Mouse (Mus musculus): ENCODE results near the gene Ptprk.

The Ptprk gene

DNA sequence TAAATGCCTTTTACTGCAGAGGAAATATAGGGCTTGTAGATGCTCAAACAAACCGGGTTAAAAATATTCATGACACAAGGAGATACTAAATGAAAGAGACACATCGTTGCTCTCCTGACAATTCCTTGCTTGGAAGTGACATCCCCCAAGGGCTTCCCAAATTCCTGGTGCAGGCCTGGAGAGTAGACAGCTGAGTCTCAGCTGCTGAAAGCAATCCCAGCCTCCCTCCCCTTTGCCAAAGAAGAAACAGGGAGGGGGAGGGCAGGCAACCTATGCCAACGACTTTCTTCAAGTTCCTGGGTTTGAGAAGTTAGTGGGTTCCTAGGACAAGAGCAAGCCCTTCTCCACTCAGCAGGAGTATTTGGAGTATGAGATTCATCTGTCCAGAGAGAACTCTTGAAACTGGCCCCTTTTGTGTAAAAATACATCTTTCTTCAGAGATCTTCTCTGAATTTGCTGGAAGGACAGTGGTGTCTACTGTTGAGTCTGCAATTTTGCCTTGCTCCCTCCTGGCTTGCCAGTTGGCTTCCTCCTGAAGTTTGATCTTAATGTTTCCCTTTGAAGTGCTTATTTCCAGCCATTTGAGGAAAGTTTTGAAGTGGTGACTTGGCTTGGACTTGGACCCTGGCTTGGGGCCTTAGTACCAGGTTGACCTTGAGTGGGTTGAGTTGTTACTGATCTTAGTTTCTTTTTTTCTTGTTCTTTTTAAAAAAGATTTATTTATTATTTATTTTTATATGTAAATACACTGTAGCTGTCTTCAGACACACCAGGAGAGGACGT, 111.6 kb downstream of the Ptprk start:
- no peak for DNase-seq (ENCODE audit: low spot score)

GRCm38 (mm10) chr10:28191440-28191839, 116.8 kb downstream of the Ptprk start:
- DNase-seq (ENCODE audit: low spot score): no peak

DNA sequence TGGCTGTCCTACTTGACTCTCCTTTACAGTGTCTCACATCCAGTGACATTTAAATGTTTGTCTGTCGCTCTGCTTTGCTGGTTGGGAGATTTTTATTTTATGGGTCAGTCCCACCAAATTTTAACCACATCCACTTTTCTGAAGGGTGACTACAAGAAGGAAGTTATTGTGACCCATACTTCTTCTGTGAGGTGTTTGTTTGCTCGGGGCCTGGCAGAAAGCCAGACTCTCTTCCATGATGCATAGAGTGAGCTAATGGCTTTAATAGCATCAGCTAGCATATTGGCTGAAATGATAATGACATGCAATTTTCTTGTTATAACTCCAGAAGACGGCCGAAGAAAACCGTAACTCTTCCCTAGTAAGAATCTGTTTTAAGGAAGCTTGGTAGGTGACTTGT, 119.0 kb downstream of the Ptprk start:
- no peak for DNase-seq (ENCODE audit: low spot score)

- no peak for DNase-seq (ENCODE audit: low spot score)
These were observed 126.0 kb downstream of the Ptprk start for GRCm38 (mm10) chr10:28200609-28201008.

DNA sequence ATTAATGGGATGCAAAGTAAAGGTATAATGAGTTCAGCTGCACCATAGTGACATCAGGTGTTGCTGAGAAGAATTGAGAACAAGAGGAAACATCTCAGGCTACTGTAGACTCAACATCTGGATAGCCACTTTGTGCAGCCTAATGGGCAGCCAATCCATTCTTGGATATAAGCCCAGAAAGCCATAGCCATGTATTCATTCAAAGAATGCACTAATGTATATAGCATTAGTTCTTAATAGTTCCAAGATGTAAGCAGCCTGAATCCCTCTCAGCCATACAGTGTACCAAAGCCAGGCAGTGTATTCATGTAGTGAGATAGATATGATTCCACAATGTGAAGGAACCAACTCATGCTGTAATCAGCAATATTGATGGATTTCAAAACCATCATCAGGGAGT, 134.8 kb downstream of the Ptprk start:
- no peak for DNase-seq (ENCODE audit: low spot score)

DNA sequence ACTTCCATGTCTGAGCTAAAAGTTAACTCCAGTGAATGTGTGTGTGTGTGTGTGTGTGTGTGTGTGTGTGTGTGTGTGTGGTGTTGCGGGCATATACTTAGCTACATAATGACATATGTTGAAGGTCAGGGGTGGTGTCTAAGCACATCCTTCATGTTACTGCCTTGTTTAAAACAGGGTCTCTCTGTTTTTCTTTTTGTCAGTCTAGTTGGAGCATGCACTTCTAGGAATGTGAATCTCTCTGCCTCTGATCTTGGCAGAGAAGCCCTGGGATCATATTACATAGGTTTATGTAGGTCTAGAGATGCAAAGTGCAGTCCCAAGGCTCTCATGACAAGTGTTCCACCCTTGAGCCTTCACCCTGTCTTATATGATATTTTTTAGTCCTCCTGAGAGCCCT, 137.5 kb downstream of the Ptprk start:
- DNase-seq (ENCODE audit: low spot score): no peak

DNA sequence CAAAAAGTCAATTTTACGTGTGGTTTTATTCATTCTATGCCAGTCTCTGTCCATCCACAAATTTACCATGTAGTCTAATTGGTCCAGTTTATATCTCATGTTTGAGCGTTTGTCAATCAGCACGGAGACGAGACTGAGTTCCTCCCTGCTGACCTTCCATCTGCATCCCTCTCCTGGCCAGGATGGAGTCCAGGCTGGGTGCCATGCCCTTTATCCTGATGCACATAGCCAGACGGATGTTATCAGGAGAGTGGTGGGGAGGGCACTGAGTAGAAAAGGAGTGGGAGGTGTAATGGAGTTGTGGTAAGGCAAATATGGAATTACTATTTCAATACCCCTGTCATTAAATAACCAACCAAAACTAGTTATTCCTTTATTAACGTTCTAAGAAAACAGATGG, 140.5 kb downstream of the Ptprk start:
- DNase-seq (ENCODE audit: low spot score): no peak

GRCm38 (mm10) chr10:28223602-28224001, 149.0 kb downstream of the Ptprk start:
- DNase-seq (ENCODE audit: low spot score): no peak

GRCm38 (mm10) chr10:28224376-28224775, 149.8 kb downstream of the Ptprk start:
- no peak for DNase-seq (ENCODE audit: low spot score)

- no peak for DNase-seq (ENCODE audit: low spot score)
These were observed 151.0 kb downstream of the Ptprk start for GRCm38 (mm10) chr10:28225536-28226075.

DNA sequence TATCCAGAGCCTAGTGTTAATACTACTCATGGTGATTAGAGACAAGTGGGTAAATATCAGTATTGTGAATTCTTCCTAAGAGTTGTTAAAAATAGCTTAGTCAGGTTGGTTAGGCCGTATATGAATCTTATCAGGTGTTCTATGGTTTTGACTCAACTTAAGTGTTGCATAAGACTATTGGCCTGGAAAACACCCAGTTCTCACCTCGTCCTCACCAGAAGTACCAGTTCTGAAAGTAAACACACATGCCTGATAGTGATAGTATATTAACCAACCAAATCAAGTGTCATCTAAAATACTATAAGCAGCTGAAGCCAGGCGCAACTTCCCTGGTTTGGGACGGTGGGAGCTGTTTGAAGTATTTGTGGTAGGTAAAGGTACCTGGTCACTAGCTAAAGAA, 153.1 kb downstream of the Ptprk start:
- no peak for DNase-seq (ENCODE audit: low spot score)

GRCm38 (mm10) chr10:28228208-28228607, 153.6 kb downstream of the Ptprk start:
- DNase-seq (ENCODE audit: low spot score): no peak

DNA sequence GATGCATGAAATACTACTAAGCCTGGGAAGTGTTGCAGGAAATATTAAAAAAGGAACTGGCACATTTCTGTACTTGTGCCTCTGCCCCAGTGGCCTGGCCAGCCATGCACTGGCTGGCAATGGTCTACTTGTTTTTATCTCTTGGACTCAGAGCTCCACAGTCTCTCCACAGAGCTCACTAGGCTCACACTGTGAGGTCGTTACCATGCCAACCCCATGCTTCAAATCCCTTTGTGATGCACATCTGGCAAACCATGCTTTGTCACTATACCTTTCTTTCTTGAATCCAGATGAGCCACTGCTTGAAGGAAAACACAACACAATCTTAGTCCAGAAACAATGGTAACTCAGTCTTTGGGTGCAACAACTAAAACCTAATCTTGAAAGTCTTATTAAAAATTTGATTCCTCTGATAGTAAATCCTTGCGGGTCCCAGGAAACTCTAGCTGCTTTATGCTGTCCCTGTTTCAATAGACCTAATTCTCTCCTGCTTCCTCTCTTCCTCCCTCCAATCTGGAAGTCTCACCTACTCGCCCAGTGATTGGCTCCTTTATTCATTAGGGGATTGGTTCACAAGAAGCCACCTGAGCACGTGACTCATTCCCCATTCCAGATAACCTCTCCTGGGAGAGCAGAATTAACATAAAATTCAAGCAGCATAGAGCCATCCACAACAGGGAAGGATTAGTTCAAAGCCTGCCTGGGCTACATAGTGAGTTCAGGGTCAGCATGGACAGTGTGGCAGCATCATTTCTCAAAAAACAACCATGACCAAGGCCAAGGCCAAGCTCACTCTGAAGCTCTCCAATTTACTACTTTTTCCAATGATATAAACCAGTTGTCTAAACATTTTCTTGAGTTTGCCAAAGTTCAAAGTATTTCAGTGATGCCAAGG, 157.9 kb downstream of the Ptprk start:
- DNase-seq (ENCODE audit: low spot score): no peak

DNA sequence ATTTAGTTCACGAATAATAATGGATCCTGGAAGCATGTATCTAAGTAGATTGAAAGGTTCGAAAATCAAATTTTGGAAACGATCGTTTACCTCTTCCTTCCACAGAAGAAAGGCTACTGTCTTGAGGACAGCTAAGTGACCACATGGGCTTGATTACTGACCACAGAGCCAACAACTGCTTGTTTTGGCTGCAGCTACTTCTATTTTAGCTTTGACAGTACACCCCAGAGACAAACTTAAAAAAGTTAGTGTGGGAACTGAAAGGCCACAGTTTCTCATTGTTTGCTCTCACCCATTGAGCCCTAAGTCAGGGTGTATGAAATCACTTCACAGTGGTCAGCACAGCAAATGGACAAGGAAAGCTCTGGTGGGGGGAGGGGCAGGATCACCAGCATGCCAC, 174.4 kb downstream of the Ptprk start:
- DNase-seq (ENCODE audit: low spot score): no peak

DNA sequence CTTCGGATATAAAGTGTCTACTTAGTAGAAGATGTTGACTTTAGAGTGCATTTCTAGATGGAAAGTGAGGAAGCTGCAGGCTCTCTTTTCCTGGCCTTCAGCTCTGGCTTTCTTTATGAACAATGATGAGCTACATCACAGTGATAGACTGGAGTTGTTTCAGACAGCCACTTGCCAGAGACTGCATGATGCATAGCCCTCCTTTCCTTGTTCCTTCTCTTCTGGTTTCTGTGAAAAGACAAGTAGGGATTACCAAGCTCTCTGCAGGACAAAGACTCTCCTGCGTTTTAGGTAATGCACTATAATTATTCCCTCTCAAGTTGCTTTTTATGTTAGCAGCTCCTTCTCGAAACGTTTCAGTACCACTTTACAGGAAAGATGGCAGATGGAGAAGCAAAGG, 176.8 kb downstream of the Ptprk start:
- no peak for DNase-seq (ENCODE audit: low spot score)

- no peak for DNase-seq (ENCODE audit: low spot score)
These were observed 186.0 kb downstream of the Ptprk start for GRCm38 (mm10) chr10:28260651-28261050.

- no peak for DNase-seq (ENCODE audit: low spot score)
These were observed 187.5 kb downstream of the Ptprk start for GRCm38 (mm10) chr10:28262159-28262558.

- no peak for DNase-seq (ENCODE audit: low spot score)
These were observed 188.9 kb downstream of the Ptprk start for GRCm38 (mm10) chr10:28263546-28263945.

DNA sequence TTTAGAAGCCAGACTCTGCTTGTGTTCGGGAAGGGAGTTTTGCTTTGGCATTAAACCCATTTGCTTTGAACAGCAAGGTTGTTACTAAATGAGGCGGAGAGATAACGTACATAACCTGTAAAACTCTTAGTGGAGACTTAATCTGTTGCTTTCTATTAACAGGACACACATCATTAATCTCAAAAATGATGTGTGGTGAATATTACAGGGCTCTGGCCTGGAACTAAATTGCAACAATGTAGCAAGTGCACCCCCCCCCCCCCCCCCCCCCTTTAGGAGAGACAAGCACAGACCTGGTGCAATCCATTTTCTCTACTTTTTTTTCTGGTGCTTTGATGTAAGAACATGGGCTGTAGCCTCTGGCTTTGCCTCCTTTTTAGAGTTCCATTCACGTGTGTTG, 195.7 kb downstream of the Ptprk start:
- DNase-seq (ENCODE audit: low spot score): no peak

GRCm38 (mm10) chr10:28271729-28272606, 197.3 kb downstream of the Ptprk start:
- no peak for DNase-seq (ENCODE audit: low spot score)

GRCm38 (mm10) chr10:28278757-28279156, 204.1 kb downstream of the Ptprk start:
- no peak for DNase-seq (ENCODE audit: low spot score)

- DNase-seq (ENCODE audit: low spot score): no peak
These were observed 222.9 kb downstream of the Ptprk start for GRCm38 (mm10) chr10:28297531-28297930.

All from testis, postnatal 14 days (tissue).